Mouse (Mus musculus): ENCODE measurements around the gene Cdc14b. TPM values are rescaled to one million over a fixed set of nuclear protein-coding genes. Genes with fewer than 3 reads are reported as not detected.
A peak's percentile ranks its signal among the peaks of the same experiment; 100 is the strongest.

The Cdc14b gene
- polyA plus RNA-seq, 1 experiment from 2014 or later, result 3.0 TPM

DNA sequence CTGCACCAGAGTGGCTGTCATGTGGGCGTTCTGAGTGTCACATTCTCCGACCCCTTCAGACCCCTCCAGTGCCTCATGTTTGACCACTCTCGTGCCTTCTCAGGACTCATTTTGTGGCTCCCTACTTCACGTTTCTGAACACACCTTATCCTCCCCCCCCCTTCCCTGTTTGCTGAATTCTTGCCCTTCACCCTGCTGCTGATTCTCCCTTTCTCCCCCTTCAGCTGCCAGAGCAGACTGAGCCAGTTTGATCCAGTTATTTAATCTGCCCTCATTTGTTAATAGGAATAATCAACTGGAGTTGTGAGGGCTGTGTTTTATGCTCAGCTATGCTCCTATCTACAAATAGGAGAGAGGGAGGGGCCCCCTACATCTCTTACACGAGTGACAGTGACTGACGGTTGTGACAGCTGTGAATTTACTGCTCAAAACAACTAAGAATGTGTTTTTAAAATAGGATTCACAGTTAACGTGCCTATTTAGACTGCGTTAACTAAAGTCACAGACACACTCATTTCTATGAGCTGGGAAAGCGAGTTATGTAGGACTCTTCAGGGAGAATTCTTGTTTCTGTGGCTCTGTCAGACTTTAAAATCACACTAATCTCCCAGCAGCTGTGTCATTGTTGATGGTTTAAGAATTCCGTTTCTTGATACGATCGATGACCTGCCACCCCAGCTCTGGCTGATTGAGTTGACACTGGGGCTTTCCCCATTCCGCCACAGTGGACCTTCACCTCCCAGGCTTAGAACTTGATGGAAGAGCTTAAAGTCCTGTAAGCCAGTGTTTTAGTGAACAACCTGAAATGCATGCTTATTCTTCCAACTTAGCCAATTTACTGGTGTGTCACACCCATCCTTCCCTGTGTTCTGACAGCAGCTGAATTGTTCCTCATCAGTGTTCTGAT lies 96.1 kb downstream of the Cdc14b start:
- WGBS, result 76% methylated on average over 13 of the region's 13 CpGs
- Histone ChIP-seq H3K27me3 (ENCODE audit: control insufficient read depth, insufficient read depth, low read length) (no peaks in the 10 kb centered on the region), H3K27ac (no peak overlapping the region), H3K4me2 (replicated peaks) (no peak overlapping the region), H3K9me3 (ENCODE audit: control insufficient read depth, low read length) (no peaks in the 10 kb centered on the region), H3K9ac (no peak overlapping the region), H3K4me3 (replicated peaks; ENCODE audit: low read length) (no peak overlapping the region), H3K36me3 (replicated peaks; ENCODE audit: control insufficient read depth, insufficient read depth) (peaks cover 60% of the 10 kb centered on the region), H3K4me1 (replicated peaks; ENCODE audit: control insufficient read depth, insufficient read depth, low read length) (no peaks in the 10 kb centered on the region)
- no peak for ATAC-seq (ENCODE audit: low FRiP score)
- no peak for DNase-seq (ENCODE audit: low spot score)

GRCm38 (mm10) chr13:64178000-64178399 lies 97.1 kb downstream of the Cdc14b start:
- Histone ChIP-seq H3K4me3 (replicated peaks; ENCODE audit: low read length) (no peak overlapping the region), H3K36me3 (replicated peaks; ENCODE audit: control insufficient read depth, insufficient read depth) (peaks cover 61% of the 10 kb centered on the region), H3K27ac (no peak overlapping the region), H3K27me3 (ENCODE audit: control insufficient read depth, insufficient read depth, low read length) (no peaks in the 10 kb centered on the region), H3K4me1 (replicated peaks; ENCODE audit: control insufficient read depth, insufficient read depth, low read length) (no peaks in the 10 kb centered on the region), H3K4me2 (replicated peaks) (no peak overlapping the region), H3K9me3 (ENCODE audit: control insufficient read depth, low read length) (no peaks in the 10 kb centered on the region), H3K9ac (no peak overlapping the region)
- DNase-seq (ENCODE audit: low spot score) (no peak), ATAC-seq (ENCODE audit: low FRiP score) (no peak)
- WGBS, result 82% methylated on average over 7 of the region's 7 CpGs

DNA sequence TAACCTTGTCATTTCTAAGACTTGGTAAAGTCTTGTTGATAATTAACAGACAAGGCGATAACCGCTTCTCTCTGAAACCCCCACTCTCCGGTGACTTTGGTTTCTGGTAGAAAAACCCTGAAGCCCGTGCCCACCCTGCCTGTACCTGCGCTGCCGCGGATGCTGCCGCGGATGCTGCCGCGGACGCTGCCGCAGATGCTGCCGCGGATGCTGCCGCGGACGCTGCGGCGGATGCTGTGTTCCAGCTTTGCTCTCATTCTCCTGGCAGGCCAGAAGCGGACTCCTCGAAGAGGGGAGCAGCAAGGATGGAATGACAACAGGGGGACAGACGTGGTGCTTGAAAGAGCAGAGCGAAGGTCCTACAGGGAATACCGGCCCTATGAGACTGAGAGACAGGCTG lies 105.3 kb downstream of the Cdc14b start:
- no peak overlapping the region for H3K27ac ChIP-seq
- DNase-seq (ENCODE audit: low spot score), result no peak
- H3K4me1 ChIP-seq (replicated peaks; ENCODE audit: control insufficient read depth, insufficient read depth, low read length), result no peaks in the 10 kb centered on the region
- H3K9ac ChIP-seq, result no peak overlapping the region
- peaks cover 68% of the 10 kb centered on the region for H3K9me3 ChIP-seq (ENCODE audit: control insufficient read depth, low read length)
- no peak for ATAC-seq (ENCODE audit: low FRiP score)
- H3K36me3 ChIP-seq (replicated peaks; ENCODE audit: control insufficient read depth, insufficient read depth), result peaks cover 53% of the 10 kb centered on the region
- no peak overlapping the region for H3K4me2 ChIP-seq (replicated peaks)
- 97% methylated on average over 25 of the region's 25 CpGs for WGBS
- no peak overlapping the region for H3K4me3 ChIP-seq (replicated peaks; ENCODE audit: low read length)
- no peaks in the 10 kb centered on the region for H3K27me3 ChIP-seq (ENCODE audit: control insufficient read depth, insufficient read depth, low read length)

DNA sequence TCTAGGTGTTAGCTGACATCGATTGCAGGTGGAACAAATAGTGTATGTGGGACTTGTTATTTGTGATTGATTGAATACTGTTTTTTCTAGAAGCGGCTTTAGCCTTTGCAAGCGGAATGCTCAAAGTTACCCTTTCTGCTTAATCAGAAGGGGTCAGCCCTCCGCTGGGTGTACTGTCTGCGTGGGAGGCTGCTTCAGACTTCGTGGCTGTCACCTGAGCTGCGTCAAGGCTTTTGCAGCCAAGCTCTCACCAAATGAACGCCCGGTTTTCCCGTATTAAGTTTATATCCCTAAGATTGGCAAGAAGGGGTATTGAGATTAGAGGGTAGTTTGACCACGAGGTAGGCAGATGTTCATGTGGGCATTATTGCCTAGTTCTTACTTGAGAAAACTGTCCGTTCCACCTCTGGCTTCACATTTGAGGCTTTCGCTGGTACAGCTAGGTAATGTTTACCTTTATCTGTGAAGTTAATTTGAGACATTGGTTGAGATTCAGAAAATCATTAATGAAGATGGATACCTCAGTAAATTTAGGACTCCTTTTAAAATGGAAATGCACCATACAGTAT lies 111.9 kb downstream of the Cdc14b start:
- 21% methylated on average over 13 of the region's 13 CpGs for WGBS
- DNase-seq (ENCODE audit: low spot score) (no peak), ATAC-seq (ENCODE audit: low FRiP score) (no peak)
- peak overlapping the region; percentile 85 for H3K4me2 ChIP-seq (replicated peaks)
- H3K27ac ChIP-seq, result no peak overlapping the region
- peak overlapping the region; percentile 82 for H3K4me3 ChIP-seq (replicated peaks; ENCODE audit: low read length)
- peak overlapping the region; percentile 88 for H3K9ac ChIP-seq
- H3K36me3 ChIP-seq (replicated peaks; ENCODE audit: control insufficient read depth, insufficient read depth), result peaks cover 4% of the 10 kb centered on the region; the same call in 1 of the 2 replicates
- H3K27me3 ChIP-seq (ENCODE audit: control insufficient read depth, insufficient read depth, low read length), result peaks cover 5% of the 10 kb centered on the region
- H3K9me3 ChIP-seq (ENCODE audit: control insufficient read depth, low read length), result peaks cover 22% of the 10 kb centered on the region
- no peaks in the 10 kb centered on the region for H3K4me1 ChIP-seq (replicated peaks; ENCODE audit: control insufficient read depth, insufficient read depth, low read length)

DNA sequence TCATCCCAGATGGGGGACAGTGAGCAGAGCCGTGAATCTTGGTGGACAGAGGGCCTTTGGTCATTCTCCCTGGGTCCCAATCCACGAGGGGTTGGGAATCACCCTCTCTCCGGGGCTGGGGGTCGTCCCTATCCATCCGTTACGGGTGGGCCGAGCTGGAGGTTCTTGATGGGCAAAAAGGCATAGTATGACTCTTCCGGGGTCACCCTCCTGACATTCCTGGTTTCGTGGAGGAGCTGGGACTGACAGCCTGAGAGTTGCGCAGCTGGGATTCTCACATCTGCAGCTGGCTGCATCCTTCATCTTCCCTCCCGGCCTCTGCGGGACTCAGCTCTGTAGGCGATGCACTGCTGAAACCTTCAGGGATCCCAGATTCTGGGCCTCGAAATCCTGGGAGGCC lies 112.5 kb downstream of the Cdc14b start:
- H3K4me3 ChIP-seq (replicated peaks; ENCODE audit: low read length), result peak overlapping the region; percentile 82
- H3K36me3 ChIP-seq (replicated peaks; ENCODE audit: control insufficient read depth, insufficient read depth), result peaks cover 4% of the 10 kb centered on the region; the same call in 1 of the 2 replicates
- under 1% methylated on average over 14 of the region's 14 CpGs for WGBS
- H3K27me3 ChIP-seq (ENCODE audit: control insufficient read depth, insufficient read depth, low read length), result peaks cover 5% of the 10 kb centered on the region
- no peak overlapping the region for H3K27ac ChIP-seq
- H3K4me2 ChIP-seq (replicated peaks), result peak overlapping the region; percentile 85
- DNase-seq (ENCODE audit: low spot score) (no peak), ATAC-seq (ENCODE audit: low FRiP score) (peak; percentile 9; the same call in 1 of the 2 replicates)
- H3K9me3 ChIP-seq (ENCODE audit: control insufficient read depth, low read length), result peaks cover 18% of the 10 kb centered on the region
- peak overlapping the region; percentile 88 for H3K9ac ChIP-seq
- H3K4me1 ChIP-seq (replicated peaks; ENCODE audit: control insufficient read depth, insufficient read depth, low read length), result no peaks in the 10 kb centered on the region

DNA sequence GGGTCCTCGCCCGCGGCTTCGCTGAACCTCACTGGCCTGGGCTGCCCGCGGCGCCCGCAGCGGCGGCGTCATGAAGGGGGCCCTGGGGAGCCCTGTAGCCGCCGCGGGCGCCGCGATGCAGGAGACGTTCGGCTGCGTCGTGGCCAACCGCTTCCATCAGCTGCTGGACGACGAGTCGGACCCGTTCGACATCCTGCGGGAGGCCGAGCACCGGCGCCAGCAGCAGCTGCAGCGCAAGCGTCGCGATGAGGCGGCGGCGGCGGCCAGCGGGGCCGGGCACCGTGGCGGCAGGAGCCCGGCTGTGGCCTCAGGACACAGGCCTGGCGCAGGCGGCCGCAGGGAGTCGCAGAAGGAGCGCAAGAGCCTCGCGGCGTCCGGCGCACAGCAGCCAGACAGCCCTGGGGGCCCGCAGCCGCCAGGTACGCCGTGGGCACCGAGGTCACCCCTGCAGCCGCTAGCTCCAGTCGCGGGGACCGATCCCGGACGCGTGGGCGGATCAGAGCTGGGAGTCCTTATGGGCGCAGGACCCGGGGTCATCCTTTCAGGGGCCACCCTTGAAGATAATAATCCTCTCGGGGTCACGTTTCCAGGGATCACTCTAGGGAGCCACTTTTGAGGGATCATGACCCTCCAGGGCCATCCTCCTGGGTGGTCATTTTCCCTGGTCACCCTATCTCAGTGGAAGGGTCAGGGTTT lies 113.0 kb downstream of the Cdc14b start:
- Histone ChIP-seq H3K27me3 (ENCODE audit: control insufficient read depth, insufficient read depth, low read length) (peaks cover 5% of the 10 kb centered on the region), H3K4me2 (replicated peaks) (peak overlapping the region; percentile 85), H3K27ac (peak overlapping the region; percentile 79), H3K4me3 (replicated peaks; ENCODE audit: low read length) (peak overlapping the region; percentile 82), H3K36me3 (replicated peaks; ENCODE audit: control insufficient read depth, insufficient read depth) (peaks cover 4% of the 10 kb centered on the region; the same call in 1 of the 2 replicates), H3K9me3 (ENCODE audit: control insufficient read depth, low read length) (peaks cover 13% of the 10 kb centered on the region; the same call in 1 of the 2 replicates), H3K9ac (peak overlapping the region; percentile 88), H3K4me1 (replicated peaks; ENCODE audit: control insufficient read depth, insufficient read depth, low read length) (no peaks in the 10 kb centered on the region)
- under 1% methylated on average over 61 of the region's 71 CpGs for WGBS
- no peak; the same call in 1 of the 2 replicates for ATAC-seq (ENCODE audit: low FRiP score)
- DNase-seq (ENCODE audit: low spot score), result no peak

- DNase-seq (ENCODE audit: low spot score) (peak; percentile 98), ATAC-seq (ENCODE audit: low FRiP score) (peak; percentile 99)
- no peaks in the 10 kb centered on the region for H3K4me1 ChIP-seq (replicated peaks; ENCODE audit: control insufficient read depth, insufficient read depth, low read length)
- peaks cover 5% of the 10 kb centered on the region for H3K27me3 ChIP-seq (ENCODE audit: control insufficient read depth, insufficient read depth, low read length)
- 0% methylated on average over 27 of the region's 31 CpGs for WGBS
- H3K9ac ChIP-seq, result peak within 1 kb of the TSS; percentile 88
- peak within 1 kb of the TSS; percentile 82 for H3K4me3 ChIP-seq (replicated peaks; ENCODE audit: low read length)
- H3K4me2 ChIP-seq (replicated peaks), result peak within 1 kb of the TSS; percentile 85
- H3K36me3 ChIP-seq (replicated peaks; ENCODE audit: control insufficient read depth, insufficient read depth), result peaks cover under 1% of the 10 kb centered on the region; the same call in 1 of the 2 replicates
- peaks cover 8% of the 10 kb centered on the region; the same call in 1 of the 2 replicates for H3K9me3 ChIP-seq (ENCODE audit: control insufficient read depth, low read length)
- peak within 1 kb of the TSS; percentile 79 for H3K27ac ChIP-seq
Observed at GRCm38 (mm10) chr13:64161548-64161915, 113.6 kb downstream of the Cdc14b start, which contains the start of gene Habp4. Habp4 (plus strand) TSS chr13:64161824.

GRCm38 (mm10) chr13:64156966-64157365 lies 118.1 kb downstream of the Cdc14b start:
- Histone ChIP-seq H3K27me3 (ENCODE audit: control insufficient read depth, insufficient read depth, low read length) (peaks cover 5% of the 10 kb centered on the region), H3K27ac (no peak overlapping the region), H3K4me1 (replicated peaks; ENCODE audit: control insufficient read depth, insufficient read depth, low read length) (no peaks in the 10 kb centered on the region), H3K36me3 (replicated peaks; ENCODE audit: control insufficient read depth, insufficient read depth) (no peaks in the 10 kb centered on the region), H3K4me2 (replicated peaks) (no peak overlapping the region), H3K4me3 (replicated peaks; ENCODE audit: low read length) (no peak overlapping the region), H3K9ac (no peak overlapping the region), H3K9me3 (ENCODE audit: control insufficient read depth, low read length) (no peaks in the 10 kb centered on the region)
- ATAC-seq (ENCODE audit: low FRiP score) (no peak), DNase-seq (ENCODE audit: low spot score) (no peak)

- ATAC-seq (ENCODE audit: low FRiP score), result no peak
- no peaks in the 10 kb centered on the region for H3K36me3 ChIP-seq (replicated peaks; ENCODE audit: control insufficient read depth, insufficient read depth)
- no peak overlapping the region for H3K4me3 ChIP-seq (replicated peaks; ENCODE audit: low read length)
- H3K27me3 ChIP-seq (ENCODE audit: control insufficient read depth, insufficient read depth, low read length), result peaks cover 3% of the 10 kb centered on the region
- no peaks in the 10 kb centered on the region for H3K9me3 ChIP-seq (ENCODE audit: control insufficient read depth, low read length)
- H3K9ac ChIP-seq, result no peak overlapping the region
- H3K4me1 ChIP-seq (replicated peaks; ENCODE audit: control insufficient read depth, insufficient read depth, low read length), result peaks cover 5% of the 10 kb centered on the region; the same call in 1 of the 2 replicates
- H3K4me2 ChIP-seq (replicated peaks), result no peak overlapping the region
- no peak for DNase-seq (ENCODE audit: low spot score)
- 3% methylated on average over 1 of the region's 1 CpGs for WGBS
- H3K27ac ChIP-seq, result no peak overlapping the region
Observed at GRCm38 (mm10) chr13:64155171-64155571, 119.9 kb downstream of the Cdc14b start.

All from hindbrain, embryonic 14.5 days (tissue).